Mouse (Mus musculus): ENCODE data around the gene Bhlhe40. TPM values are rescaled to one million over a fixed set of nuclear protein-coding genes. Genes with fewer than 3 reads are reported as not detected.
A peak's percentile ranks its signal among the peaks of the same experiment; 100 is the strongest.

The Bhlhe40 gene
- polyA plus RNA-seq, 1 experiment = 8.1 TPM

- Histone ChIP-seq H3K4me1 (ENCODE audit: control insufficient read depth, insufficient read depth, insufficient read length) (peaks cover 10% of the 10 kb centered on the region; the same call in 1 of the 2 replicates), H3K36me3 (ENCODE audit: control insufficient read depth, insufficient read depth, low read length) (peaks cover 13% of the 10 kb centered on the region), H3K27ac (ENCODE audit: insufficient read depth, low read length) (no peak overlapping the region), H3K4me3 (ENCODE audit: extremely low read depth, insufficient read depth, insufficient read length) (peak overlapping the region; percentile 25), H3K27me3 (ENCODE audit: control insufficient read depth, insufficient read depth, low read length) (no peaks in the 10 kb centered on the region)
- TF ChIP-seq POLR2A (IDR thresholded peaks at IDR 0.05; ENCODE audit: low read depth, low read length) (no peak), CTCF (IDR thresholded peaks at IDR 0.05; ENCODE audit: extremely low read depth, insufficient read depth, insufficient read length, insufficient replicate concordance) (no peak)
- 55% methylated on average over 6 of the region's 6 CpGs for WGBS
- DNase-seq (ENCODE audit: low read depth in 1 of 2, low spot score in 2 of 2) = no peak
Observed at GRCm38 (mm10) chr6:108661890-108662289, 1.5 kb downstream of the Bhlhe40 start.

GRCm38 (mm10) chr6:108662314-108663240 lies 2.1 kb downstream of the Bhlhe40 start:
- no peak overlapping the region for H3K4me3 ChIP-seq (ENCODE audit: extremely low read depth, insufficient read depth, insufficient read length)
- no peak overlapping the region for H3K27ac ChIP-seq (ENCODE audit: insufficient read depth, low read length)
- no peak for TF ChIP-seq CTCF (IDR thresholded peaks at IDR 0.05; ENCODE audit: extremely low read depth, insufficient read depth, insufficient read length, insufficient replicate concordance)
- no peak for TF ChIP-seq POLR2A (IDR thresholded peaks at IDR 0.05; ENCODE audit: low read depth, low read length)
- 63% methylated on average over 15 of the region's 15 CpGs for WGBS
- H3K36me3 ChIP-seq (ENCODE audit: control insufficient read depth, insufficient read depth, low read length) = peaks cover 15% of the 10 kb centered on the region
- no peak for DNase-seq (ENCODE audit: low read depth in 1 of 2, low spot score in 2 of 2)
- no peaks in the 10 kb centered on the region for H3K27me3 ChIP-seq (ENCODE audit: control insufficient read depth, insufficient read depth, low read length)
- peaks cover 10% of the 10 kb centered on the region; the same call in 1 of the 2 replicates for H3K4me1 ChIP-seq (ENCODE audit: control insufficient read depth, insufficient read depth, insufficient read length)

GRCm38 (mm10) chr6:108663241-108664194 lies 3.1 kb downstream of the Bhlhe40 start:
- no peak overlapping the region for H3K4me3 ChIP-seq (ENCODE audit: extremely low read depth, insufficient read depth, insufficient read length)
- H3K27ac ChIP-seq (ENCODE audit: insufficient read depth, low read length) = no peak overlapping the region
- peaks cover 15% of the 10 kb centered on the region for H3K36me3 ChIP-seq (ENCODE audit: control insufficient read depth, insufficient read depth, low read length)
- H3K27me3 ChIP-seq (ENCODE audit: control insufficient read depth, insufficient read depth, low read length) = no peaks in the 10 kb centered on the region
- DNase-seq (ENCODE audit: low read depth in 1 of 2, low spot score in 2 of 2) = no peak
- 69% methylated on average over 8 of the region's 8 CpGs for WGBS
- TF ChIP-seq POLR2A (IDR thresholded peaks at IDR 0.05; ENCODE audit: low read depth, low read length) (no peak), CTCF (IDR thresholded peaks at IDR 0.05; ENCODE audit: extremely low read depth, insufficient read depth, insufficient read length, insufficient replicate concordance) (no peak)
- H3K4me1 ChIP-seq (ENCODE audit: control insufficient read depth, insufficient read depth, insufficient read length) = peaks cover 9% of the 10 kb centered on the region; the same call in 1 of the 2 replicates

- Histone ChIP-seq H3K4me1 (ENCODE audit: control insufficient read depth, insufficient read depth, insufficient read length) (peaks cover 7% of the 10 kb centered on the region; the same call in 1 of the 2 replicates), H3K27me3 (ENCODE audit: control insufficient read depth, insufficient read depth, low read length) (no peaks in the 10 kb centered on the region), H3K36me3 (ENCODE audit: control insufficient read depth, insufficient read depth, low read length) (peaks cover 15% of the 10 kb centered on the region), H3K4me3 (ENCODE audit: extremely low read depth, insufficient read depth, insufficient read length) (no peak overlapping the region), H3K27ac (ENCODE audit: insufficient read depth, low read length) (no peak overlapping the region)
- DNase-seq (ENCODE audit: low read depth in 1 of 2, low spot score in 2 of 2) = no peak
- TF ChIP-seq POLR2A (IDR thresholded peaks at IDR 0.05; ENCODE audit: low read depth, low read length) (no peak), CTCF (IDR thresholded peaks at IDR 0.05; ENCODE audit: extremely low read depth, insufficient read depth, insufficient read length, insufficient replicate concordance) (no peak)
- WGBS = 83% methylated on average over 24 of the region's 24 CpGs
Observed at GRCm38 (mm10) chr6:108664533-108665150, 4.2 kb downstream of the Bhlhe40 start.

GRCm38 (mm10) chr6:108665587-108665986 lies 5.2 kb downstream of the Bhlhe40 start:
- no peak for DNase-seq (ENCODE audit: low read depth in 1 of 2, low spot score in 2 of 2)
- H3K4me3 ChIP-seq (ENCODE audit: extremely low read depth, insufficient read depth, insufficient read length) = no peak overlapping the region
- no peak for TF ChIP-seq POLR2A (IDR thresholded peaks at IDR 0.05; ENCODE audit: low read depth, low read length)
- TF ChIP-seq CTCF (IDR thresholded peaks at IDR 0.05; ENCODE audit: extremely low read depth, insufficient read depth, insufficient read length, insufficient replicate concordance) = no peak
- WGBS = 65% methylated on average over 5 of the region's 5 CpGs
- H3K27me3 ChIP-seq (ENCODE audit: control insufficient read depth, insufficient read depth, low read length) = no peaks in the 10 kb centered on the region
- H3K4me1 ChIP-seq (ENCODE audit: control insufficient read depth, insufficient read depth, insufficient read length) = peaks cover 7% of the 10 kb centered on the region; the same call in 1 of the 2 replicates
- no peak overlapping the region for H3K27ac ChIP-seq (ENCODE audit: insufficient read depth, low read length)
- H3K36me3 ChIP-seq (ENCODE audit: control insufficient read depth, insufficient read depth, low read length) = peaks cover 15% of the 10 kb centered on the region

All from spleen, adult 2 months (tissue).